Mouse (Mus musculus) liver, embryonic 18 days (tissue): Measurements from ENCODE around the gene Abhd4. TPM values are rescaled to one million over a fixed set of nuclear protein-coding genes. Genes with fewer than 3 reads are reported as not detected.

Source experiments
- polyA plus RNA-seq: library from polyadenylated mRNA; depleted of rRNA; stranded (reverse); fragments of >200 nt; gene quantifications from 2 replicates; pipeline ENCODE4 v1.2.3, GENCODE M21; 2012; rRNA removed

The Abhd4 gene
- polyA plus RNA-seq, result 8.4 and 8.7 TPM in 2 replicates

GRCm38 (mm10) chr14:54253741-54254291 lies at the start of gene Abhd4, which contains the start of gene Dad1:
Gene Abhd4, plus strand, starts transcription at chr14:54254188.
Gene Dad1, minus strand, starts transcription at chr14:54254104.

GRCm38 (mm10) chr14:54284839-54285238 lies 30.9 kb downstream of the Abhd4 start, which contains the start of gene Olfr49:
Gene Olfr49, minus strand, starts transcription at chr14:54284939.

Other genes starting within 250 kb of the Abhd4 start
- gene Dad1, start 84 bp upstream of the Abhd4 start, polyA plus RNA-seq, result 187 and 201 TPM in 2 replicates
- not detected in 2 replicates for gene Olfr49, start 30.8 kb downstream of the Abhd4 start, polyA plus RNA-seq
- 34.9 and 37.1 TPM in 2 replicates for gene Oxa1l, start 106.6 kb downstream of the Abhd4 start, polyA plus RNA-seq
- 9.8 and 10.9 TPM in 2 replicates for gene Slc7a7, start 163.6 kb downstream of the Abhd4 start, polyA plus RNA-seq
- gene Mrpl52, start 172.7 kb downstream of the Abhd4 start, polyA plus RNA-seq, result 152 and 163 TPM in 2 replicates
- 33.5 and 38.8 TPM in 2 replicates for gene Mmp14, start 177.4 kb downstream of the Abhd4 start, polyA plus RNA-seq
- gene Lrp10, start 209.9 kb downstream of the Abhd4 start, polyA plus RNA-seq, result 16.5 and 18.2 TPM in 2 replicates
- gene Rem2, start 221.9 kb downstream of the Abhd4 start, polyA plus RNA-seq, result 0.58 and 0.70 TPM in 2 replicates